Mouse (Mus musculus): Measurements from ENCODE around the gene Zdhhc14.

- no peak for TF ChIP-seq CTCF (IDR thresholded peaks at IDR 0.05; ENCODE audit: low read depth, low read length)
- no peak for TF ChIP-seq POLR2AphosphoS5 (IDR thresholded peaks at IDR 0.05; ENCODE audit: insufficient replicate concordance, low read depth, low read length)
- no peak for TF ChIP-seq TAL1 (conservative IDR thresholded peaks at IDR 0.05; ENCODE audit: low read depth, low read length)
These were observed 258.7 kb downstream of the Zdhhc14 start for GRCm38 (mm10) chr17:5751066-5751465.

Measured in G1E (cell line).